Mouse (Mus musculus): ENCODE results near the gene Krtap4-1. TPM values are rescaled to one million over a fixed set of nuclear protein-coding genes. Genes with fewer than 3 reads are reported as not detected.

The Krtap4-1 gene
- total RNA-seq, 1 experiment: not detected

DNA sequence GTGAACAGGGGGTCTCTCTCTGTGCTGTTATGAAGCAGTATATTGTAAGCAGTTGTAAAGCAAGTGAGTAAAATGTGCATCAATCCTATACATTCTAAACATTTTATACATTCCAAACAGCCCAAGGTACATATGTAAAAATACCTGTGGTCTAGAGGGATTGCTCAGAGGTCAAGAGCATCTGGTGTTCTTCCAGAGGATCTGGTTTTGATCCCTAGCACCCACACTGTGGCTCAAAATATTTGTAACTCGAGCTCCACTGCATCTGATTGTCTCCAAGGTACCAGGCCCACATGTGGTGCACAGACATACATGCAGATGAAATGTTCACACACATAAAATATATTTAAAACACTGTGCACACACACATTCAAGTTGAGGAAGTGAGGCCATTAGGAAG lies 12.9 kb upstream of the Krtap4-1 start:
- DNase-seq (ENCODE audit: low read depth, low spot score): no peak
- Histone ChIP-seq H3K9ac (ENCODE audit: insufficient read depth, low read depth, low read length, poor library complexity, severe bottlenecking) (no peak overlapping the region), H3K9me3 (ENCODE audit: control insufficient read depth, insufficient read depth, low read depth, low read length) (no peaks in the 10 kb centered on the region), H3K4me1 (ENCODE audit: control insufficient read depth in 2 of 2, insufficient read depth in 2 of 2, low read length in 2 of 2, poor library complexity in 1 of 2) (no peaks in the 10 kb centered on the region), H3K4me3 (ENCODE audit: insufficient read depth in 1 of 2, low read depth in 1 of 2, low read length in 2 of 2, poor library complexity in 1 of 2, severe bottlenecking in 1 of 2) (no peak overlapping the region), H3K36me3 (ENCODE audit: control insufficient read depth, insufficient read depth, low read length, poor library complexity, severe bottlenecking) (no peaks in the 10 kb centered on the region), H3K27ac (ENCODE audit: insufficient read depth, low read depth, low read length, poor library complexity, severe bottlenecking) (no peak overlapping the region)
- in situ Hi-C loops (cut with MboI; ENCODE audit: low sequenced_read_pairs in 2 of 2, unreplicated experiment in 2 of 2): no loop called here
- TF ChIP-seq MAFK (IDR thresholded peaks at IDR 0.05; ENCODE audit: insufficient read depth, low read depth, low read length): no peak
- TF ChIP-seq CHD2 (IDR thresholded peaks at IDR 0.05; ENCODE audit: low read depth, low read length): no peak
- TF ChIP-seq HCFC1 (IDR thresholded peaks at IDR 0.05; ENCODE audit: borderline replicate concordance, insufficient read depth, low read length): no peak
- no peak for TF ChIP-seq ZC3H11A (IDR thresholded peaks at IDR 0.05; ENCODE audit: borderline replicate concordance, low read depth, low read length)
- no peak for TF ChIP-seq ZNF384 (IDR thresholded peaks at IDR 0.05; ENCODE audit: low read depth, low read length)

DNA sequence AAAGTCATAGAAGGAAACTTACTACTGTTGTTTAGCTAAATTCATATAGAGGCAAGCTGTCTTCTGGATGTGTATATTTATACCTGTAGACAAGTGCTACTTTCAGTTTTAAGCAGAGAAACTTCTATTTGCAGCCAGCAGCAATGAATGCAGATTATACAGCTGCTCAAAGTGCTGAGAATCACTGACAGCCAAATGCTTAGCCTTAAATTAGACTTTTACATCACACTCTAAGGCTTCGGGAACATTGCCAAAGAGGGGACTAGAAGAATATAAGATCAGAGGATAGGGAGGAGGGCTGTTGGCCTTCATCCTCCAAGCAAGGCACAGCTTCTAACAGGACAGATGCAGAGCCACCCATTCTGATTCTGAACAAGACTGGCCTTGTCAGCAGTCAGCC lies 9.0 kb upstream of the Krtap4-1 start:
- Histone ChIP-seq H3K9me3 (ENCODE audit: control insufficient read depth, insufficient read depth, low read depth, low read length) (no peaks in the 10 kb centered on the region), H3K4me1 (ENCODE audit: control insufficient read depth in 2 of 2, insufficient read depth in 2 of 2, low read length in 2 of 2, poor library complexity in 1 of 2) (no peaks in the 10 kb centered on the region), H3K36me3 (ENCODE audit: control insufficient read depth, insufficient read depth, low read length, poor library complexity, severe bottlenecking) (no peaks in the 10 kb centered on the region), H3K27ac (ENCODE audit: insufficient read depth, low read depth, low read length, poor library complexity, severe bottlenecking) (no peak overlapping the region), H3K9ac (ENCODE audit: insufficient read depth, low read depth, low read length, poor library complexity, severe bottlenecking) (no peak overlapping the region), H3K4me3 (ENCODE audit: insufficient read depth in 1 of 2, low read depth in 1 of 2, low read length in 2 of 2, poor library complexity in 1 of 2, severe bottlenecking in 1 of 2) (no peak overlapping the region)
- no peak for DNase-seq (ENCODE audit: low read depth, low spot score)
- TF ChIP-seq ZC3H11A (IDR thresholded peaks at IDR 0.05; ENCODE audit: borderline replicate concordance, low read depth, low read length): no peak
- no peak for TF ChIP-seq HCFC1 (IDR thresholded peaks at IDR 0.05; ENCODE audit: borderline replicate concordance, insufficient read depth, low read length)
- no peak for TF ChIP-seq MAFK (IDR thresholded peaks at IDR 0.05; ENCODE audit: insufficient read depth, low read depth, low read length)
- TF ChIP-seq CHD2 (IDR thresholded peaks at IDR 0.05; ENCODE audit: low read depth, low read length): no peak
- no peak for TF ChIP-seq ZNF384 (IDR thresholded peaks at IDR 0.05; ENCODE audit: low read depth, low read length)
- in situ Hi-C loops (cut with MboI; ENCODE audit: low sequenced_read_pairs in 2 of 2, unreplicated experiment in 2 of 2): no loop called here

- no peaks in the 10 kb centered on the region for H3K4me1 ChIP-seq (ENCODE audit: control insufficient read depth in 2 of 2, insufficient read depth in 2 of 2, low read length in 2 of 2, poor library complexity in 1 of 2)
- H3K27ac ChIP-seq (ENCODE audit: insufficient read depth, low read depth, low read length, poor library complexity, severe bottlenecking): no peak within 1 kb of the TSS
- in situ Hi-C loops (cut with MboI; ENCODE audit: low sequenced_read_pairs in 2 of 2, unreplicated experiment in 2 of 2): no loop called here
- H3K9me3 ChIP-seq (ENCODE audit: control insufficient read depth, insufficient read depth, low read depth, low read length): no peaks in the 10 kb centered on the region
- no peak within 1 kb of the TSS for H3K9ac ChIP-seq (ENCODE audit: insufficient read depth, low read depth, low read length, poor library complexity, severe bottlenecking)
- DNase-seq (ENCODE audit: low read depth, low spot score): no peak
- TF ChIP-seq ZC3H11A (IDR thresholded peaks at IDR 0.05; ENCODE audit: borderline replicate concordance, low read depth, low read length) (no peak), CHD2 (IDR thresholded peaks at IDR 0.05; ENCODE audit: low read depth, low read length) (no peak), HCFC1 (IDR thresholded peaks at IDR 0.05; ENCODE audit: borderline replicate concordance, insufficient read depth, low read length) (no peak), ZNF384 (IDR thresholded peaks at IDR 0.05; ENCODE audit: low read depth, low read length) (no peak)
- H3K36me3 ChIP-seq (ENCODE audit: control insufficient read depth, insufficient read depth, low read length, poor library complexity, severe bottlenecking): no peaks in the 10 kb centered on the region
- H3K4me3 ChIP-seq (ENCODE audit: insufficient read depth in 1 of 2, low read depth in 1 of 2, low read length in 2 of 2, poor library complexity in 1 of 2, severe bottlenecking in 1 of 2): no peak within 1 kb of the TSS
Measured at GRCm38 (mm10) chr11:99634653-99635134, 6.7 kb upstream of the Krtap4-1 start, which contains the start of gene Krtap4-2. TSS of gene Krtap4-2 (minus strand) at chr11:99635084.

GRCm38 (mm10) chr11:99633293-99633692 lies 5.3 kb upstream of the Krtap4-1 start:
- Histone ChIP-seq H3K36me3 (ENCODE audit: control insufficient read depth, insufficient read depth, low read length, poor library complexity, severe bottlenecking) (no peaks in the 10 kb centered on the region), H3K27ac (ENCODE audit: insufficient read depth, low read depth, low read length, poor library complexity, severe bottlenecking) (no peak overlapping the region), H3K9ac (ENCODE audit: insufficient read depth, low read depth, low read length, poor library complexity, severe bottlenecking) (no peak overlapping the region), H3K4me3 (ENCODE audit: insufficient read depth in 1 of 2, low read depth in 1 of 2, low read length in 2 of 2, poor library complexity in 1 of 2, severe bottlenecking in 1 of 2) (no peak overlapping the region), H3K4me1 (ENCODE audit: control insufficient read depth in 2 of 2, insufficient read depth in 2 of 2, low read length in 2 of 2, poor library complexity in 1 of 2) (no peaks in the 10 kb centered on the region), H3K9me3 (ENCODE audit: control insufficient read depth, insufficient read depth, low read depth, low read length) (no peaks in the 10 kb centered on the region)
- DNase-seq (ENCODE audit: low read depth, low spot score): no peak
- TF ChIP-seq MAFK (IDR thresholded peaks at IDR 0.05; ENCODE audit: insufficient read depth, low read depth, low read length): no peak
- TF ChIP-seq ZNF384 (IDR thresholded peaks at IDR 0.05; ENCODE audit: low read depth, low read length): no peak
- TF ChIP-seq ZC3H11A (IDR thresholded peaks at IDR 0.05; ENCODE audit: borderline replicate concordance, low read depth, low read length): no peak
- no peak for TF ChIP-seq CHD2 (IDR thresholded peaks at IDR 0.05; ENCODE audit: low read depth, low read length)
- no peak for TF ChIP-seq HCFC1 (IDR thresholded peaks at IDR 0.05; ENCODE audit: borderline replicate concordance, insufficient read depth, low read length)
- in situ Hi-C loops (cut with MboI; ENCODE audit: low sequenced_read_pairs in 2 of 2, unreplicated experiment in 2 of 2): no loop called here

DNA sequence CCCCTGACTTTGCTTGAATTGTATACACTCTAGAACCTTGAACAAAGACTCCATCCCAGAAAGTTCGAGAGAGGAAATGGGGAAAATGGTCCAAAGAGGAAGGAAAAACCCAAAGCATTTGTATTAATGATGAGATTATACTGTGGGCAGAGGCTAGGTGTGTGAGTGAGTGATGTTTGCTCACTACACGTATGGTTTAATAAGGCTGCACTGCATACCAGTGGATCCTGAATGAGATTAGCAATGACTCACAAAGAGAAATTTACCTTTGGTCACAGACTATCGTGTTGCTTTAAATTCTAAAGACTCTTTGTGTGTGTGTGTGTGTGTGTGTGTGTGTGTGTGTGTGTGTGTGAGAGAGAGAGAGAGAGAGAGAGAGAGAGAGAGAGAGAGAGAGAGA lies 2.9 kb upstream of the Krtap4-1 start:
- Histone ChIP-seq H3K36me3 (ENCODE audit: control insufficient read depth, insufficient read depth, low read length, poor library complexity, severe bottlenecking) (no peaks in the 10 kb centered on the region), H3K9ac (ENCODE audit: insufficient read depth, low read depth, low read length, poor library complexity, severe bottlenecking) (no peak overlapping the region), H3K4me1 (ENCODE audit: control insufficient read depth in 2 of 2, insufficient read depth in 2 of 2, low read length in 2 of 2, poor library complexity in 1 of 2) (no peaks in the 10 kb centered on the region), H3K9me3 (ENCODE audit: control insufficient read depth, insufficient read depth, low read depth, low read length) (no peaks in the 10 kb centered on the region), H3K27ac (ENCODE audit: insufficient read depth, low read depth, low read length, poor library complexity, severe bottlenecking) (no peak overlapping the region), H3K4me3 (ENCODE audit: insufficient read depth in 1 of 2, low read depth in 1 of 2, low read length in 2 of 2, poor library complexity in 1 of 2, severe bottlenecking in 1 of 2) (no peak overlapping the region)
- no peak for TF ChIP-seq ZC3H11A (IDR thresholded peaks at IDR 0.05; ENCODE audit: borderline replicate concordance, low read depth, low read length)
- no peak for TF ChIP-seq MAFK (IDR thresholded peaks at IDR 0.05; ENCODE audit: insufficient read depth, low read depth, low read length)
- TF ChIP-seq CHD2 (IDR thresholded peaks at IDR 0.05; ENCODE audit: low read depth, low read length): no peak
- TF ChIP-seq ZNF384 (IDR thresholded peaks at IDR 0.05; ENCODE audit: low read depth, low read length): no peak
- no peak for TF ChIP-seq HCFC1 (IDR thresholded peaks at IDR 0.05; ENCODE audit: borderline replicate concordance, insufficient read depth, low read length)
- in situ Hi-C loops (cut with MboI; ENCODE audit: low sequenced_read_pairs in 2 of 2, unreplicated experiment in 2 of 2): no loop called here
- DNase-seq (ENCODE audit: low read depth, low spot score): no peak
